Mouse (Mus musculus) heart, postnatal 0 days (tissue): ENCODE results near the gene Cul5. TPM values are rescaled to one million over a fixed set of nuclear protein-coding genes. Genes with fewer than 3 reads are reported as not detected.
A peak's percentile ranks its signal among the peaks of the same experiment; 100 is the strongest.

Experiments
- ATAC-seq: fragments of 200-750 bp; cut with Nextera tagmentation; 2 replicates; pipeline ENCODE4 v1.8.0; 2017; ENCODE audit warnings: low read depth, moderate number of reproducible peaks, moderate library complexity; ENCODE audit not compliant: insufficient read depth
- DNase-seq: peaks from one replicate; pipeline ENCODE4 v3.0.0-alpha.2; 2016; ENCODE audit warnings: low spot score
- H3K27ac ChIP-seq: fragments of 300-500 bp; sonication (generic); 2 replicates; pipeline ENCODE4 v1.5.1; 2014; ENCODE audit warnings: low read depth, mild to moderate bottlenecking
- H3K27me3 ChIP-seq: fragments of 300-500 bp; sonication (generic); 2 replicates; pipeline ENCODE4 v1.6.1; 2014; ENCODE audit warnings: low read length, mixed read lengths; ENCODE audit not compliant: control insufficient read depth, insufficient read depth
- H3K36me3 ChIP-seq: fragments of 300-500 bp; sonication (generic); replicated peaks from 2 replicates; pipeline ENCODE4 v1.6.1; 2014; ENCODE audit warnings: low read length, mixed read lengths; ENCODE audit not compliant: control insufficient read depth, insufficient read depth
- H3K4me1 ChIP-seq: fragments of 300-500 bp; sonication (generic); 2 replicates; pipeline ENCODE4 v1.6.1; 2014; ENCODE audit warnings: antibody characterized with exemption; ENCODE audit not compliant: control insufficient read depth, insufficient read depth
- H3K4me2 ChIP-seq: fragments of 300-500 bp; sonication (generic); 2 replicates; pipeline ENCODE4 v1.6.1; 2014; ENCODE audit warnings: low read depth, mild to moderate bottlenecking, low read length, moderate library complexity
- H3K4me3 ChIP-seq: fragments of 300-500 bp; sonication (generic); 2 replicates; pipeline ENCODE4 v1.5.1; 2014; ENCODE audit warnings: low read depth, low read length
- H3K9ac ChIP-seq: fragments of 300-500 bp; sonication (generic); replicated peaks from 2 replicates; pipeline ENCODE4 v1.6.1; 2014; ENCODE audit warnings: low read depth, low read length, mixed read lengths
- H3K9me3 ChIP-seq: fragments of 300-500 bp; sonication (generic); replicated peaks from 2 replicates; pipeline ENCODE4 v1.6.1; 2016; ENCODE audit warnings: low read length; ENCODE audit not compliant: control insufficient read depth
- CTCF ChIP-seq: IDR thresholded peaks from 2 replicates; pipeline ENCODE4 v1.5.1; 2016; ENCODE audit warnings: antibody characterized with exemption, control low read depth, low read depth
- EP300 ChIP-seq: IDR thresholded peaks from 2 replicates; pipeline ENCODE4 v1.6.1; 2016; ENCODE audit warnings: antibody characterized with exemption, low read depth
- WGBS: fragments of 180-500 bp; shearing (Covaris S2); extraction: QIAGEN DNeasy Blood & Tissue Kit; methylation state at CpG from one replicate; pipeline ENCODE4 v1.1.7; 2014; 5-methylcytosine and 5-hydroxymethylcytosine counted together
- polyA plus RNA-seq: library from polyadenylated mRNA; unstranded; fragments of >200 nt; fragmentation: Nextera tagmentation; extraction: Ambion mirVana; gene quantifications from 2 replicates; pipeline ENCODE4 v1.2.1, GENCODE M21; 2015
- total RNA-seq: library from RNA; depleted of rRNA; stranded (reverse); fragments of >200 nt; gene quantifications from 2 replicates; pipeline ENCODE4 v1.2.3, GENCODE M21; 2014; ENCODE audit warnings: low replicate concordance

Gene Cul5
- total and polyA plus RNA-seq, 2 experiments from 2014 or later, result 29.7 to 34.8 TPM

- no peaks in the 10 kb centered on the region for H3K27me3 ChIP-seq
- WGBS, result under 1% methylated on average over 72 of the region's 74 CpGs
- ATAC-seq (peak; percentile 98), DNase-seq (peak; percentile 84)
- peak overlapping the region; percentile 98 for H3K27ac ChIP-seq
- peaks cover 13% of the 10 kb centered on the region; the same call in 1 of the 2 replicates for H3K4me1 ChIP-seq
- TF ChIP-seq EP300 (peak; percentile 89; the same call in 1 of the 2 replicates), CTCF (peak; percentile 80)
- H3K4me3 ChIP-seq, result peak overlapping the region; percentile 91
- H3K9me3 ChIP-seq, result no peaks in the 10 kb centered on the region
- peak overlapping the region; percentile 74 for H3K4me2 ChIP-seq
- H3K36me3 ChIP-seq, result 0 out of 2 replicates have a peak, but pooled peaks cover 8% of the 10 kb centered on the region
- H3K9ac ChIP-seq, result peak overlapping the region; percentile 94
Measured at GRCm38 (mm10) chr9:53667020-53667669, 2.7 kb downstream of the Cul5 start.

GRCm38 (mm10) chr9:53666665-53667019 is 3.2 kb downstream of the Cul5 start:
- ATAC-seq (peak; percentile 9), DNase-seq (no peak)
- Histone ChIP-seq H3K9me3 (no peaks in the 10 kb centered on the region), H3K9ac (peak overlapping the region; percentile 94), H3K36me3 (0 out of 2 replicates have a peak, but pooled peaks cover 8% of the 10 kb centered on the region), H3K4me3 (peak overlapping the region; percentile 91), H3K27me3 (no peaks in the 10 kb centered on the region), H3K4me1 (peaks cover 13% of the 10 kb centered on the region; the same call in 1 of the 2 replicates), H3K4me2 (peak overlapping the region; percentile 74), H3K27ac (peak overlapping the region; percentile 98)
- WGBS, result 0% methylated on average over 28 of the region's 28 CpGs
- TF ChIP-seq EP300 (no peak), CTCF (no peak)

DNA sequence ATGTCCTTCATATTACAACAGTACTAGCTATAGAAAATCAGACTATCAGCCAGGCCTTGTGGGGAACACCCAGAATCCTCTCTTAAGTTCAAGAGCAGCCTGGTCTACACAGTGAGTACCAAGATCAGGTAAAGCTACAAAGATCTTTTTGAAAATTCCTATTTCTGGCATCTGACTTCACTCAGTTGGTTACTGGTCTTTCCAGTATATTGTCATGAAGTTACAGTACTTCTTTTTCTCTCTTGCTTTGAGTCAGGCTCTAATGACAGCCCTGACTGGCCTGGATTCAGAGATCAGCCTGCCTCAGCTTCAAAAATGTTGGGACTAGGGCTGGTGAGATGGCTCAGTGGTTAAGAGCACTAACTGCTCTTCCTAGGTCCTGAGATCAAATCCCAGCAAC is 4.4 kb downstream of the Cul5 start:
- ATAC-seq (no peak), DNase-seq (no peak)
- Histone ChIP-seq H3K36me3 (0 out of 2 replicates have a peak, but pooled peaks cover 8% of the 10 kb centered on the region), H3K4me3 (no peak overlapping the region), H3K9me3 (no peaks in the 10 kb centered on the region), H3K27ac (no peak overlapping the region), H3K27me3 (no peaks in the 10 kb centered on the region), H3K4me2 (no peak overlapping the region), H3K9ac (no peak overlapping the region), H3K4me1 (peaks cover 13% of the 10 kb centered on the region; the same call in 1 of the 2 replicates)
- no peak for TF ChIP-seq CTCF
- no peak for TF ChIP-seq EP300

DNA sequence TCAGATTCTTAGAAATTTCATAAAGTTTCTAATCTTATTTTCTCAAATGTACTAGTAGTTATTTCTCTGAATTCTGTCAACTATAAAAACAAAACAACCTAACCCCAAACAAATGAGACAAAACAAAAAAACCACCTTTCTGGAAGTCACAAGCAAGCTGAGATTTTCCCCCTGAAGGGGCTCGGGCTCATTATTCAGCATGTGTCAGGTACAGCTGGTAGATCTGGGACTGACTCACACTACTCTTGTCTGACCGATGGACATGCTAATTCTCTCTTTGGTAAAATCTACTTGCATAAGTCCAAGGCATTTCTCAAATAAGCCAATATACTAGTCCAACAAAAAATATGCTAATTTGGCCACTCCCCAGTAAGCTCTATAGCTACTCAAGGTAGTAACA is 5.0 kb downstream of the Cul5 start:
- no peak overlapping the region for H3K4me3 ChIP-seq
- TF ChIP-seq EP300, result no peak
- H3K27me3 ChIP-seq, result no peaks in the 10 kb centered on the region
- no peak for ATAC-seq
- no peaks in the 10 kb centered on the region for H3K9me3 ChIP-seq
- H3K36me3 ChIP-seq, result 0 out of 2 replicates have a peak, but pooled peaks cover 8% of the 10 kb centered on the region
- WGBS, result 77% methylated on average over 2 of the region's 2 CpGs
- H3K4me1 ChIP-seq, result peaks cover 13% of the 10 kb centered on the region; the same call in 1 of the 2 replicates
- H3K27ac ChIP-seq, result no peak overlapping the region
- H3K4me2 ChIP-seq, result no peak overlapping the region
- no peak overlapping the region for H3K9ac ChIP-seq
- DNase-seq, result no peak

- H3K36me3 ChIP-seq, result peaks cover 70% of the 10 kb centered on the region
- TF ChIP-seq CTCF (no peak), EP300 (no peak)
- no peaks in the 10 kb centered on the region for H3K4me1 ChIP-seq
Measured at GRCm38 (mm10) chr9:53634796-53635195, 35.0 kb downstream of the Cul5 start.

DNA sequence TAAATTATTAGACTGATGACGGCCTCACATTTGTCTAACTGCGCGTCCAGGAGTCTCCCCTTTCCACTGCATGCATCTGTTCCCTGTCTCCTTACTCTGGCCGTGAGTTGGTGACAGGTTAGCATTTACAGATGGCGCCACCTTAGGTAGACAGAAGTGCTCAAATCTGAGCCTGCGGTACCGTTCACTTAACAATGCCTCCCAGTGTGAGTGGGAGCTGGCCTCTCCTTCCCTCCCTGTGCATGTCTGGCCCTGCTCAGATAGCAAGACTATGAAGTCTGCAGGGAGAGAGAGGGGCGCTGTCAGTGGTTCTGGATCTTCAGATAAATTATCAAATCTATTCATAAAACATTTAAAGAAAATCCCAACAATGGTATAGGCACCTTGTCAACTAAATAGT is 54.6 kb downstream of the Cul5 start:
- no peak overlapping the region for H3K4me3 ChIP-seq
- H3K36me3 ChIP-seq, result peaks cover 38% of the 10 kb centered on the region
- no peak for ATAC-seq
- no peak overlapping the region for H3K27ac ChIP-seq
- no peak overlapping the region for H3K9ac ChIP-seq
- no peak overlapping the region for H3K4me2 ChIP-seq
- H3K9me3 ChIP-seq, result no peaks in the 10 kb centered on the region
- WGBS, result 26% methylated on average over 8 of the region's 8 CpGs
- no peaks in the 10 kb centered on the region for H3K27me3 ChIP-seq
- H3K4me1 ChIP-seq, result 0 out of 2 replicates have a peak, but pooled peaks cover 4% of the 10 kb centered on the region
- TF ChIP-seq CTCF (no peak), EP300 (no peak)
- no peak for DNase-seq

More at GRCm38 (mm10) chr9:53634796-53635195, 35.0 kb downstream of the Cul5 start:
- Histone ChIP-seq H3K4me2 (no peak overlapping the region), H3K27ac (no peak overlapping the region), H3K9ac (no peak overlapping the region), H3K9me3 (no peaks in the 10 kb centered on the region), H3K4me3 (no peak overlapping the region), H3K27me3 (no peaks in the 10 kb centered on the region)
- DNase-seq, result no peak
- ATAC-seq, result no peak
- WGBS, result 93% methylated on average over 6 of the region's 6 CpGs
